Mouse (Mus musculus) lung, postnatal 14 days (tissue): ENCODE measurements around the gene H2afb1.
"Not testable (repeated sequence)": the region's sequence is repeated elsewhere in the genome, so short reads cannot be mapped to it uniquely, and the experiment has no call there.

Experiments
- DNase-seq: peaks from one replicate; pipeline ENCODE4 v3.0.0; 2021

H2afb1 gene

GRCm38 (mm10) chrX:117014457-117014856, at the start of gene H2afb1:
Gene H2afb1, plus strand, starts transcription at chrX:117014757.
- not testable (repeated sequence) for DNase-seq

- DNase-seq = no peak
Measured at GRCm38 (mm10) chrX:117036085-117036484, 21.5 kb downstream of the H2afb1 start.
